Mouse (Mus musculus) layer of hippocampus, postnatal 10 days (tissue): Measurements from ENCODE around the gene Manba. TPM values are rescaled to one million over a fixed set of nuclear protein-coding genes. Genes with fewer than 3 reads are reported as not detected.

Experiments
- DNase-seq, 2 experiments: peaks; one replicate each; pipeline ENCODE4 v3.0.0; 2021; ENCODE audit warnings: low spot score in 2 of 2
- total RNA-seq, 2 experiments: library from RNA; stranded (reverse); gene quantifications; 2 replicates each; pipeline ENCODE4 v1.2.3; 2021

Manba gene
- total RNA-seq, 2 experiments from 2014 or later, result 6.9 to 8.0 TPM

GRCm38 (mm10) chr3:135579179-135579578, 93.8 kb downstream of the Manba start:
- no peak for DNase-seq

DNA sequence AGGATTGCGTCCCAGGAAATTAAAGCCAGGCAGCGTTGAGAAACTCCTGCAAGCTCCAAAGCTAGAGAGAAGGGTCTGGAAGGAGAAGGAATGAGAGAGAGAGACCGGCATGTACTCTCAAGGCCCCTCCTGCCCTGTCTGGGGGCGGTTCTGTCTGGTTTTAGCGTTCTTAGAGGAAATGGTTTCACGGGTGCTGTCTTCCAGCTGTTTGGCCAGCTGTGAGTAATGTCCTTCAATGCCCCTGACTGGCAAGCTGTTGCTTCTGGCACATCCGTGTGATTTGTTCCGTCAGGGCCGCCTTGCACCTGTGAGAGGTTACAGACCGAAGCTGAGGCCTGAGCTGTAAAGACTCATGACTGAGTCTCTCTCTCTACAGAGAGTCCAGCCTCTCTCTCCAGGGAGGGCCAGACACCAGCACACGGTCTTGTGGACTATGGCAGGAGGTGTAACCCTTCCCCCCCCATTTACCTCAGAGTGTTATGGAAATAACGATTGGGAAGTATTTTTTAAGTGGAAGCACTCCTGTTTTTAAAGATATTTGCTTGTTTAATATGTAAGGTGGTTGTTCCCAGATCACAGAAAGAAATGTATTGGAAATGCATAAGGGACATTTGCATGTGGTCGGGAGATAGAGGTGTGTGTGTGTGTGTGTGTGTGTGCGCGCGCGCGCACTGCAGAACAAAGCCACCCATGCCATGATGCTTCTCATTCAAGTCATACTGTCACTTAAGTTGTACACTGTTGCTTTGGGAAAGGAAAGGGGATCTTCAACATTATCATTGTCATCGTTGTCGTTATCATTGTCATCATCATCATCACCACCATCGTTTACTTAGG, 95.2 kb downstream of the Manba start:
- DNase-seq, result no peak

GRCm38 (mm10) chr3:135581606-135582117, 96.3 kb downstream of the Manba start:
- peak; percentile 30 to 47 for DNase-seq

DNA sequence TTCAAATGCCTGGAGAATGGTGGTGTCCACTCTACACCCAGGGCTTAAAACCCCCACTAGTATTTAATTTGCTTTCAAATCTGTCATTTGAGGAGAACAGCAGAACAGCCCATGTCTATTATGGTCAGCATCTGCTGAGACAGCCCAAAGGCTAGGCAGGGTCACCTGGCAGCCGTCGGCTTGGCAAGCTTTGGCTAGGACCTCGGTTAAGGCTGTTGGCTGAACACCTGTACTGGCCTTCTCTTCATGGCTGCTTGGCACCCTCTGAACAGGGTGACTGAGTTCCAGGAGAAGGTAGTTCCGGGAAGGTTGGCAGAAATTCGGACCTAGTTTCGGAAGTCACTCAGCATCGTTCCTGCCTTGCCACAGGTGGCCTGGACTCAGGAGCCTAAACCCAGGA, 96.8 kb downstream of the Manba start:
- no peak for DNase-seq

GRCm38 (mm10) chr3:135585482-135585881, 100.1 kb downstream of the Manba start:
- DNase-seq, result no peak

DNA sequence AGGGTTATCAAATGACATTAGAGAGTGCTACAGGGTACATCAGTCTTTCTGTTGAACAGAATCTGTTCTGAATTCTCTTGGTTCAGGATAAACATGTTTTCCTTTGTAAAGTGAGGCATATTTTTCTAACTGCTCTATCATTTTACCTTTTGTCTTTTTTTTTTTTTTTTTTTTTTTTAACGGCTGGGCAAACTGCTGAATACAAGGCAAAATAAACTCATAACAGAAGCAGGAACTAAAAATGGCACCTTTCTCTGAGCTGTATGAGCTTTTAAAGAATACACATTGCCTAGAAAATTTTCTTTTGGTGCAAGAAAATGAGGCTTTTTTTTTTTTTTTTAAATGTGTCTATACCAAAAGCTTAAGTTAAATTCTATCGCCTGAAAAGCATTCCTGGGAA, 100.6 kb downstream of the Manba start:
- DNase-seq, result no peak

- DNase-seq, result no peak
Observed at GRCm38 (mm10) chr3:135586471-135586880, 101.1 kb downstream of the Manba start.

DNA sequence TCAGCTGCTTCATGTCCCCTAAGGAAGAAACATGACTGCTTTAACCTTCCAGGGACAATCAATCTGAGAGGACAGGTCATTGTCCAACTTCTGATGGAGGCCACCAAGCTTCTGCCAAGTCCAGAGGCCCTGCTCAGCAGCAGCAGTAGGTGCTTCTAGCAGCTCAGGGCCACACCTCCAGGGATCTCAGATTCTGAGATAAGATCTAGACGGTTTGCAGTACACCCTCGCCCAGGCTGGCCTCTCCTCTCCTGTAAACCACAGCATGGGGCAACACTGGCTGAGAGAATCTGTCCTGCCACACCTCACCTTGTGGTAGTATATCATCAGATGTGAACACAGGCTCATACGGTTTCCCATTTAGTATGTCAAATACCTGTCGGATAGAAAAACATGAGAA, 105.1 kb downstream of the Manba start:
- no peak for DNase-seq

GRCm38 (mm10) chr3:135591376-135591775, 106.0 kb downstream of the Manba start:
- DNase-seq, result no peak

DNA sequence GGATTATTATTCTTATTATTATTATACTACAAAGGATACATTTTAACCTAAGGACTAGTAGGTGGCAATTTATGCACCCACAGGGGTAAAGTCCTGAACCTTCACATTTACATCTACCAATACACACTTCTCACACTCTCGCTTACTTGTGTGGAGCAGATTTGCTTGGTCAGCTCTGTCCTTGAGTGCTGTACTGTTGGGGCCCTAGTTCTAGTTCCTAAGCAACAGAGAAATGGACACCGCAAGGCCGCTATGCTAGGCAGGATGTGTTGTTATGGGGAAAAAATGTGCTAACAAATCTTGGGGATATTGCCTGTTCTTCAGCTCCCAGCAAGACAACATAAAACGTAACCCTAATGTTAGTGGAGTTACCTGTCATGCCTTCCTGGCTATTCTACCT, 106.6 kb downstream of the Manba start:
- no peak for DNase-seq

DNA sequence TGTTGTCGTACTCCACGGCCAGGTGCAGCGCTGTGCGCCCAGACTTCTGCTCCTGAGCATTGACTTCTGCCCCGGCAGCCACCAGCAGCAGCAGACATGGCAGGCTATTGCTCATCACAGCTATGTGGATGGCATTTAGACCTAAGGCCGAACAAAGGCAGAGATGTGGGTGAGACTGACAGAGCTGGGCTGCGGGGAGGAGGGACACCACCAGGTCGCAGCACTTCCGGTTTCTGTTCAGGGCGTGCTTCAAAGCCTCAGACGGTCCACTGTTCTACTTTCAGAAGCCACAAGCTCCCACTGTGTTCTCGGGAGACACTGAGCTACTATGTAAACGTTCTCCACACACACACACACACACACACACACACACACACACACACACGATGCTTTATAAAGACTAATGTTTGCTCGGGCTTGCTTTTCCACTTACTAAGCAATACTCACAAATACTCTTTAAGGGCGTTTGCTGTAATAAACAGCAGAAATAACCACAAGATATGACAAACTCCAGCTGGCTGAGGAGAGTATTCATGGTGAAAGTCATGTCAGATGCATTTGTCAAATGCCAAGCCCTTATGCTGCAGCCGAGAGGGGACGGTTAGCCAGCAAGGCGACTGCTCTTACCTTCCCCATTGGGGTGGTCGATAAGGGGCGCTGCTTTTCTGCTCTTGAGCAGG, 109.0 kb downstream of the Manba start:
- no peak for DNase-seq

DNA sequence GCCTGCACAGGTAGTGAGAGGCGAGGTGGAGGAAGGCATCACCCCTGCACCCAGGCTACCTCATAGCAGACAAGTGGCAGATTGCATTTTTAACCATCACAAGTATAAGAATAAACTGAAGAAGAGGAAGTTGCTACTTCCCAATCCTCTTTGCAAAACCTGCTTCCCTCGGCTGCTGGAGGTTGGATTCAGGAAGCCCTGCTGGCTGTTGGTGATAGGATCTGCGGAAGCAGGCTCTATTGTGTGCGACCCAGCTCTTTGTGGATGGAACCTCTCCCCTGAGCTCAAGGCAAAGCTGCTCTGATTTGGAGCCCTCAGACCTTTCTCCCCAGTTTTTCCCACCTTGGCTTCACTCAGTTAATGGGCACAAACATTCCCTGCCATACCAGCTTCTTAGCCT, 111.6 kb downstream of the Manba start:
- no peak for DNase-seq

DNA sequence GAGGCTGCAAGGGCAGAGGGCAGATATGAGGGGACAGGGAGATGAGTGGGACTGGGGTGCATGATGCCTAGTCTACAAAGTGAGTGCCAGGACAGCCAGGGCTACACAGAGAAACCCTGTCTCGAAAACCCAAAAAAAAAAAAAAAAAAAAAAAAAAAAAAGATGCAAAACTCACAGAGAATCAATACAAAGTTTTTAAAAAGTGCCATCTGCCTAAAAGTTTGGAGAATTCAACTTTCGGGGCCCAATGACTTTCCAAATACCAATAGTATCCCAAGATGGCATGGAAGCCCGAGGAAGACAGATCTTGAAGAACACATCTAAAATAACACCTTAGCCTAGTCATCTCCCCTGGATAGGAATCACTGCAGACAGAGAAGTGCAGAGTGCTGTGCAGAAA, 112.9 kb downstream of the Manba start:
- DNase-seq, result no peak

- DNase-seq, result no peak
Observed at GRCm38 (mm10) chr3:135602731-135603130, 117.3 kb downstream of the Manba start.

- DNase-seq, result no peak
Observed at GRCm38 (mm10) chr3:135604626-135605417, 119.4 kb downstream of the Manba start.

DNA sequence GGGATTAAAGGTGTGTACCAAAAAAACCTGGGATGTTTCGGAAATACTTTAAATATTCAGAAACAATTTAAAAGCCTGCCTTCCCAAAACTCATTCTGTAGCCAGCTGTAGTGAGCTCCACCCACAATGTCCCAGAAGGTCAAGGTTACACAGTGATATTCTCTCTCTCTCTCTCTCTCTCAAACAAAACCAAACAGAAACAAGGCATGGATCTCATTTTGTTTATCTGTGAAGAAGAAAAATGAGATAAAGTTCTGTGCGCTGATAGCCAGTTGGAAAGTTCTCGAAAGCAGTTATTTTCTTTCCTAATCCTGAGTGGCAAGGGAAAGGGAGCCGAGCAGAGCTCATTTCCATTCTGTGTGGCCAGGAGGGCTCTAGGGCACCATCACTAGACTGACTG, 120.1 kb downstream of the Manba start:
- no peak for DNase-seq

GRCm38 (mm10) chr3:135606592-135606991, 121.2 kb downstream of the Manba start:
- DNase-seq, result no peak

GRCm38 (mm10) chr3:135607021-135607420, 121.6 kb downstream of the Manba start:
- DNase-seq, result no peak

DNA sequence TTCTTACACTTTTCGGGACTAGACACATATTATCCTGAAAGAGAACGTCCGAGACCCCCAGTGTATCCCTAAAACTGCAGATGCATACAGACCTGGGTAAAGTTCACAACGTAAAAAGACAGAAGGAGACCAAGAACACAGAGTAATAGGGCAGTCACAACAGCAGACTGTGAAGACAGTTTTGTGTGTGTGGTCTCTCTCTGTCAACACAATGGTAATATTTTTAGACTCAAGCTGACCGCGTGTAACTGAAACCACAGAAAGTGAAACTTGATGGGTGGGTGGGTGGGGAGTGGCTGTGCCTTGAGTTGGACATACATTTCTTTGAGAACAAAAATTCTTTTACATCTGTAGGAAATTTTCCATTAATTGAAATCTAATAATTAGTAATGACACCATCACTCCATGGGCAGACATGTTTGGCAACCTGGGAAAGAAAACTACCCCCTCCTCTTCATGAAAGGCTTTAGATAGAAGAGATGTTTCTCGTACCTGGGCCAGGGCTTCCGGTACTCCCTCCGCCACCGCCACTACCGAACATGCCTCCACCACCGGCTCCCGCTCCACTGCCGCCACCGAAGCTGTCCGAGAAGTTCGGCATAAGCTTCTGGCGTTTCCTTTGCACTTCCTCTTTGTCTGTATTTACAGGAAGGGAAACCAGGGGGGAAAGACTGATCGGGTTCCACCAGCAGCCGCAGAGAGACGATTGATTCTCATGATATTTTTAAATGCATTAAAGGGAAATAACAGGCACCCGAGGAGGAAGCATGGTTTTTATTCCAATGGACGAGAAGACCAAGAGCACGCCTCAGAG, 122.5 kb downstream of the Manba start:
- no peak for DNase-seq

DNA sequence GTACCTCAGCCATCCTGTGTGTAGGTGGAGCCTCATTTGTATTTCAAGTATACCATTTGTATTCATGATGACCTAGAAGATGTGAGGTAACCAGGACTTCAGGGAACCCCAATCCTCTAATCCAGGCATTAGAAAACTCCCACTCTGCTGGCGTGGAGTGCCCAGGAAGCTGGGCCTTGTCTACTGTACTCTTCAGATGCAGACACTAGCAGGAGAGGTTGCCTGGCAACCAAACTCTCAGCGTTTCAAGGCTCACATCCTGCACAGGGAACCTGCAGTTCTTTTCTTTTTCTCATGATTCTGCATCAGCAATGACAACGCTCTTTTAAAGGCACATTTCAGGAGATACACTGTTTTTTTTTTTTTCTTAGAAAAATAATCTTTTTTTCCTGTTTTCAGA, 124.8 kb downstream of the Manba start:
- peak in 1 of 2 experiments; percentile 32 for DNase-seq

- no peak for DNase-seq
Observed at GRCm38 (mm10) chr3:135614376-135614775, 129.0 kb downstream of the Manba start.
